Comparison of ENCODE assay signal across 25 mouse cellular contexts in the genomic region with DNA sequence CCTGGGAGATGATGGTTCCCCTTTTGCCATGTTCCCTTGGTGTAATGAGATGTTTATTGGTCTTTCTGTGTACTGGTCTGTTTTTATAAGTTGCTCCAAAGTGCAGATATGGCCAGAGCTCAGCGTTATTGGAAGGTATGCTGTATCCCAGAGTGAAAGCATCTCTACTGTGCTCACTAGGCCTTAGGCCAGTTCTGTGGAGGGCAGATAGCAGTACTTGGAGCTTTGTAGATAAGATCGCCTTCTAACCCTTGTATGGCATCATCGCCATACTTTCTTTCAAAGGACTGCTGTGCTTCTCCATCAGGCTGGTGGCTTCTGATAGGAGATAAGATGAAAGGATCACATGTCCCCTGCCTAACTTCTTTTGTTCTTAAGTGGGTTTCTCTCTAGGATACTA.
"Had no signal": no experiment of that assay in that cellular context is flagged by ENCODE, and none has a peak within 500 bp of the region (broad histone marks: within the 10 kb centered on the region; RNA-seq: fewer than 3 reads in every experiment).

No protein-coding gene starts in this region.

- H3K4me1 ChIP-seq: heart, embryonic 10.5 days; heart, embryonic 12.5 days; hindbrain, embryonic 10.5 days; hindbrain, embryonic 12.5 days; intestine, embryonic 15.5 days; limb, embryonic 13.5 days; limb, embryonic 15.5 days had no signal

- H3K9ac ChIP-seq: heart, embryonic 12.5 days; hindbrain, embryonic 12.5 days; hindbrain, embryonic 14.5 days; intestine, embryonic 15.5 days; limb, embryonic 13.5 days; limb, embryonic 15.5 days had no signal

- H3K36me3 ChIP-seq: heart, embryonic 10.5 days; heart, embryonic 12.5 days; hindbrain, embryonic 10.5 days; hindbrain, embryonic 12.5 days; intestine, embryonic 15.5 days; limb, embryonic 13.5 days; limb, embryonic 15.5 days had no signal

- H3K4me3 ChIP-seq: gastrocnemius, adult 2 months; heart, embryonic 10.5 days; heart, embryonic 12.5 days; hindbrain, embryonic 10.5 days; hindbrain, embryonic 12.5 days; intestine, embryonic 15.5 days; limb, embryonic 13.5 days; limb, embryonic 15.5 days had no signal

- H3K27me3 ChIP-seq: heart, embryonic 12.5 days; hindbrain, embryonic 12.5 days; intestine, embryonic 15.5 days; limb, embryonic 13.5 days; limb, embryonic 15.5 days had no signal

- H3K9me3 ChIP-seq: heart, embryonic 10.5 days; hindbrain, embryonic 10.5 days; hindbrain, embryonic 12.5 days; intestine, embryonic 15.5 days; limb, embryonic 13.5 days; limb, embryonic 15.5 days had no signal

- ATAC-seq: hindbrain, embryonic 16.5 days; inflammation-experienced regulatory T-cells, adult 6 months; intestine, embryonic 15.5 days; intestine, postnatal 0 days had no signal

- H3K4me2 ChIP-seq: heart, embryonic 12.5 days; hindbrain, embryonic 12.5 days; hindbrain, embryonic 14.5 days; intestine, embryonic 15.5 days; limb, embryonic 13.5 days; limb, embryonic 15.5 days had no signal

- H3K27ac ChIP-seq: gastrocnemius, adult 2 months; heart, embryonic 10.5 days; hindbrain, embryonic 10.5 days; hindbrain, embryonic 12.5 days; hindbrain, embryonic 14.5 days; intestine, embryonic 15.5 days; limb, embryonic 13.5 days; limb, embryonic 15.5 days had no signal

- DNase-seq: gastrocnemius, adult 2 months; gastrocnemius, postnatal 10 days; gastrocnemius, postnatal 25 days; heart, adult 18-20 months; heart, postnatal 10 days; heart, postnatal 4 days; kidney, adult 18-20 months; kidney, adult 8-10 months; kidney, postnatal 10 days; kidney, postnatal 25 days; kidney, postnatal 4 days; layer of hippocampus, adult 9-11 months; layer of hippocampus, postnatal 36 days; left cerebral cortex, postnatal 4 days had no signal
